Mouse (Mus musculus) heart, embryonic 12.5 days (tissue): ENCODE measurements around the gene Morc1. TPM values are rescaled to one million over a fixed set of nuclear protein-coding genes. Genes with fewer than 3 reads are reported as not detected.

Experiments
- ATAC-seq: fragments of 200-750 bp; cut with Nextera tagmentation; 2 replicates; pipeline ENCODE4 v1.8.0; 2017; ENCODE audit warnings: moderate TSS enrichment, moderate library complexity; ENCODE audit not compliant: insufficient number of reproducible peaks, low FRiP score
- H3K27ac ChIP-seq: fragments of 300-500 bp; sonication (generic); 2 replicates; pipeline ENCODE4 v1.5.1; 2016; ENCODE audit warnings: mild to moderate bottlenecking, moderate library complexity; ENCODE audit not compliant: poor library complexity, severe bottlenecking
- H3K27me3 ChIP-seq: fragments of 300-500 bp; sonication (generic); replicated peaks from 2 replicates; pipeline ENCODE4 v1.6.1; 2016; ENCODE audit warnings: mild to moderate bottlenecking, moderate library complexity
- H3K36me3 ChIP-seq: fragments of 300-500 bp; sonication (generic); 2 replicates; pipeline ENCODE4 v1.6.1; 2016; ENCODE audit warnings: mild to moderate bottlenecking, moderate library complexity
- H3K4me1 ChIP-seq: fragments of 300-500 bp; sonication (generic); replicated peaks from 2 replicates; pipeline ENCODE4 v1.6.1; 2016; ENCODE audit warnings: mild to moderate bottlenecking
- H3K4me2 ChIP-seq: fragments of 300-500 bp; sonication (generic); 2 replicates; pipeline ENCODE4 v1.6.1; 2016; ENCODE audit warnings: mild to moderate bottlenecking, moderate library complexity
- H3K4me3 ChIP-seq: fragments of 300-500 bp; sonication (generic); 2 replicates; pipeline ENCODE4 v1.5.1; 2016; ENCODE audit warnings: mild to moderate bottlenecking
- H3K9ac ChIP-seq: fragments of 300-500 bp; sonication (generic); 2 replicates; pipeline ENCODE4 v1.6.1; 2016; ENCODE audit warnings: mild to moderate bottlenecking, moderate library complexity
- H3K9me3 ChIP-seq: fragments of 300-500 bp; sonication (generic); replicated peaks from 2 replicates; pipeline ENCODE4 v1.6.1; 2016; ENCODE audit warnings: mild to moderate bottlenecking, moderate library complexity
- WGBS: fragments of 180-500 bp; shearing (Covaris S2); methylation state at CpG from one replicate; pipeline ENCODE4 v1.1.7; 2016; 5-methylcytosine and 5-hydroxymethylcytosine counted together
- polyA plus RNA-seq: library from polyadenylated mRNA; unstranded; fragments of >200 nt; fragmentation: Nextera tagmentation; extraction: Ambion mirVana; gene quantifications from 2 replicates; pipeline ENCODE4 v1.2.1, GENCODE M21; 2016

The Morc1 gene
- polyA plus RNA-seq, 1 experiment from 2014 or later, result not detected

DNA sequence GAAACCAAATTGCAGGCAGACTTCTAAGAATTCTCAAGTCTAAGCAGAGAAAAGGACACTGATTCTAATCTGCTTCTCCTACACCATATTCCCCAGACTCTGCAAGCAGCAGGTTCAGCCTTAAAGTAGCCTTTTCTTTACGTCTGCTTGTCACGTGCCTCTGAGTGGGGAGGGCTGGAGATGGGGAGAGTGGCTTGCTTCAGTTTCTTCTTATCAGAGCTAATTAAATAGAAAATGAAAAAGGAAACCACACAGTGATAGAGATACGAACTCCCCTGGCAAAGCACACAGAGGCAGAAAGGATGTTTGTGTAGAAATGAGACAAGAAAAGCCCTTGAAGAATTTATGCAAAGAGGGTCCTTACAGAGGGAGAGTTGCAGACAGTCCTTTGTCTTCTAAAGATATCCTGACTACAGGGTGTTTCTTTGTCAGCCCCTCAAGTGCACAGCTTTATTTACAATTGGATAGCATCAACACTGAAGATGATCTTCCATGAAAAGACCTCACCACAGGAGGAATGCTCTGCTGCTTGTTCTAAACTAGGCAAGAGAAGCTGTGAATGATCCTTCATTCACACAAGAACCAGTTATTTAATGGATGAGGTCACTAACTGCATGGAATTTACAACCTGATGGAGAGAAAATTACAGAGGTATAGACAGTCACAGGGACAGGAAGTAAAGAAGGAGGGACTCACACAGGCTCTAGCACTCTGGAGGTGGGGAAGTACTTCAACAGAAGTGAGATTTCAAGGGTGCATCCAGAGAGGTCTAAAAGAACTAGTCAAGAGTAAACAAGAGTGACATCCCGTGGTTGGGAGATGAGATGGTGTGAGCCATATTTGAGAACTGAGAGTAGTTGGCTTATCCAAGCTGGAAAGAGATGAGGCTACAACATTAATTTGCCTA lies 44.1 kb downstream of the Morc1 start:
- H3K27ac ChIP-seq, result no peak overlapping the region
- no peak overlapping the region for H3K4me2 ChIP-seq
- no peaks in the 10 kb centered on the region for H3K9me3 ChIP-seq
- H3K27me3 ChIP-seq, result no peaks in the 10 kb centered on the region
- H3K4me3 ChIP-seq, result no peak overlapping the region
- ATAC-seq, result 0 out of 2 replicates have a peak, but pooled peaks have one; percentile 6
- H3K4me1 ChIP-seq, result 0 out of 2 replicates have a peak, but pooled peaks cover 3% of the 10 kb centered on the region
- 19% methylated on average over 4 of the region's 4 CpGs for WGBS
- no peaks in the 10 kb centered on the region for H3K36me3 ChIP-seq
- no peak overlapping the region for H3K9ac ChIP-seq

- H3K4me1 ChIP-seq, result 0 out of 2 replicates have a peak, but pooled peaks cover 3% of the 10 kb centered on the region
- no peak overlapping the region; the same call in 1 of the 2 replicates for H3K4me2 ChIP-seq
- ATAC-seq, result no peak
- 64% methylated on average over 8 of the region's 8 CpGs for WGBS
- H3K9me3 ChIP-seq, result 0 out of 2 replicates have a peak, but pooled peaks cover 8% of the 10 kb centered on the region
- H3K9ac ChIP-seq, result no peak overlapping the region
- no peaks in the 10 kb centered on the region for H3K27me3 ChIP-seq
- no peaks in the 10 kb centered on the region for H3K36me3 ChIP-seq
- no peak overlapping the region for H3K4me3 ChIP-seq
- no peak overlapping the region for H3K27ac ChIP-seq
Observed at GRCm38 (mm10) chr16:48479266-48479848, 48.3 kb downstream of the Morc1 start.

DNA sequence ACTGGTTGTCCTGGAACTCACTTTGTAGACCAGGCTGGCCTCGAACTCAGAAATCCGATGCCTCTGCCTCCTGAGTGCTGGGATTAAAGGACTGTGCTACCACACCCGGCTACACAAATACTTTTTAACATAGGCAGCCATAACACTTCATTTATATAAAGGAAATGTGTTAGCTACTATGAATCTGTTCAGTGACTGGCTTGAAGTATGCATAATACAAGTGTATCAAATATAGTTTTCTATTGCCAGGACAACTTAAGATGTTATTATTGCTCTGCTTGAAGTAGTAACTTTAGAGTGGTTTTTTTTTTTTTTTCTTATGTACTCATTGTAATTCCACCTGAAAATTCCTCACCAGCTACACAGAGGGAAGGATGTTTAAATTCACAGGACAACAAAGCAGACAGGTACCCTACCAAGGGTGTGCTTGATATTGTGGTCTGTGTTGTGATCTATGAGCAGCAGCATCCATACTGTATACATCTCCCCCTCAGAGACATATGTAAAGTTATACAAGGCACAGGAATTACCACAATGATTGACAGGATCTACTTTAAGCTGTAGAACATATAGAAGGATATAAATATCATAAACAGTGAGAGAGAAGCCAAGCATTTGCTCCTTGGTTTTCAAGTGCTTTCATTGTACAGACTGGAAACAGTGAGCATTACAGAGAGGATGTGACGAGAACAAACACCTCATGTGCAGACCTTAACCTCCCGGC lies 85.9 kb downstream of the Morc1 start:
- H3K4me1 ChIP-seq, result no peaks in the 10 kb centered on the region
- no peaks in the 10 kb centered on the region for H3K36me3 ChIP-seq
- ATAC-seq, result no peak
- H3K4me2 ChIP-seq, result no peak overlapping the region
- H3K27me3 ChIP-seq, result no peaks in the 10 kb centered on the region
- no peak overlapping the region for H3K27ac ChIP-seq
- H3K9ac ChIP-seq, result no peak overlapping the region
- no peak overlapping the region for H3K4me3 ChIP-seq
- 0 out of 2 replicates have a peak, but pooled peaks cover 5% of the 10 kb centered on the region for H3K9me3 ChIP-seq
- WGBS, result 77% methylated on average over 5 of the region's 5 CpGs

- H3K27ac ChIP-seq, result no peak overlapping the region
- no peak overlapping the region for H3K9ac ChIP-seq
- no peak overlapping the region for H3K4me3 ChIP-seq
- no peaks in the 10 kb centered on the region for H3K4me1 ChIP-seq
- ATAC-seq, result no peak
- H3K9me3 ChIP-seq, result 0 out of 2 replicates have a peak, but pooled peaks cover 5% of the 10 kb centered on the region
- H3K27me3 ChIP-seq, result no peaks in the 10 kb centered on the region
- no peak overlapping the region for H3K4me2 ChIP-seq
- no peaks in the 10 kb centered on the region for H3K36me3 ChIP-seq
Observed at GRCm38 (mm10) chr16:48519569-48519968, 88.5 kb downstream of the Morc1 start.

GRCm38 (mm10) chr16:48537108-48537507 lies 106.1 kb downstream of the Morc1 start:
- Histone ChIP-seq H3K9ac (no peak overlapping the region), H3K9me3 (no peaks in the 10 kb centered on the region; the same call in 1 of the 2 replicates), H3K4me1 (no peaks in the 10 kb centered on the region), H3K27ac (no peak overlapping the region), H3K36me3 (no peaks in the 10 kb centered on the region), H3K4me2 (no peak overlapping the region), H3K4me3 (no peak overlapping the region), H3K27me3 (no peaks in the 10 kb centered on the region)
- WGBS, result 66% methylated on average over 5 of the region's 5 CpGs
- ATAC-seq, result no peak

DNA sequence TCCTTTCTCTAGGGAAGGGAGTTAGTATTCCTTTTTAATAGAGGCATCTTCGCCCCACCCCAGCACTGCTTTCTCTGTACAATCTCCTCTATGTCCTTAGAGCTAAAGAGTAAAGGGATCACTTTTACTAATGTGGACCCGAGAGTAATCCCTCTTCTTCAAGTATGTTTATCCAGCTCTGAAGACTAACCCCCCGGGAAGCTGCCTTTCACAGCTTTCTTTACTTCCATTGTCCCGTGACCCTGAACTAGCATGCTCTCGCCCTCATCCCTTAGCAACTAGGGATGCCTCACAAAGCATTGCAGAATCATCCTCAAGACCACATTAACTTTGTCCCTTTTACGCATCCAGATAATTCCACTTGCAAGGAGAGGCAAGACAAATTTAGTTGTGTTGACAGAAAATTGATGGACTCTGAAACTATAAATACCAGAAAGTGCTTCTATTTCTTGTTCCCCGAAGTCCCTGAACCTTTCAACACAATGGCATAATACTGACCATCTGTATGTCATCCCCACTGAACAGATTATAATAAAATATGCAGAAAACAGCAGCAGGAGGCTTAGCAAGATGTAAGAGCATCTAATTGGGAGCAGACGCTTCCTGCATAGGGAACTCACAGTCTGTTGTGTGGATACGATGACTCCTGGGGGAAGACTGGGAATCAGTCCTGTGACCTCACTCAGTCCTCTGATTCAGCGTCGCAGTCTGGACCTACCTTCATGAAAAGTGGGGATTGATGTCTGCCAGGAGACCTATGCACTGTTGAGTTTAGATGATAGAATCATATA lies 131.4 kb downstream of the Morc1 start:
- 54% methylated on average over 11 of the region's 11 CpGs for WGBS
- H3K27ac ChIP-seq, result no peak overlapping the region

GRCm38 (mm10) chr16:48570354-48570753 lies 139.3 kb downstream of the Morc1 start:
- Histone ChIP-seq H3K4me1 (no peaks in the 10 kb centered on the region), H3K4me3 (no peak overlapping the region), H3K4me2 (no peak overlapping the region), H3K27ac (no peak overlapping the region), H3K36me3 (no peaks in the 10 kb centered on the region), H3K9ac (no peak overlapping the region), H3K9me3 (no peaks in the 10 kb centered on the region), H3K27me3 (no peaks in the 10 kb centered on the region)
- WGBS, result 14% methylated on average over 9 of the region's 9 CpGs
- ATAC-seq, result no peak

More for the DNA sequence above, 131.4 kb downstream of the Morc1 start:
- H3K36me3 ChIP-seq, result no peaks in the 10 kb centered on the region
- H3K4me2 ChIP-seq, result no peak overlapping the region
- H3K9me3 ChIP-seq, result no peaks in the 10 kb centered on the region
- no peaks in the 10 kb centered on the region for H3K27me3 ChIP-seq
- H3K4me1 ChIP-seq, result no peaks in the 10 kb centered on the region
- H3K9ac ChIP-seq, result no peak overlapping the region
- no peak for ATAC-seq
- H3K4me3 ChIP-seq, result no peak overlapping the region

GRCm38 (mm10) chr16:48574072-48574471 lies 143.0 kb downstream of the Morc1 start:
- H3K9me3 ChIP-seq, result no peaks in the 10 kb centered on the region
- 67% methylated on average over 5 of the region's 5 CpGs for WGBS
- no peak overlapping the region for H3K9ac ChIP-seq

DNA sequence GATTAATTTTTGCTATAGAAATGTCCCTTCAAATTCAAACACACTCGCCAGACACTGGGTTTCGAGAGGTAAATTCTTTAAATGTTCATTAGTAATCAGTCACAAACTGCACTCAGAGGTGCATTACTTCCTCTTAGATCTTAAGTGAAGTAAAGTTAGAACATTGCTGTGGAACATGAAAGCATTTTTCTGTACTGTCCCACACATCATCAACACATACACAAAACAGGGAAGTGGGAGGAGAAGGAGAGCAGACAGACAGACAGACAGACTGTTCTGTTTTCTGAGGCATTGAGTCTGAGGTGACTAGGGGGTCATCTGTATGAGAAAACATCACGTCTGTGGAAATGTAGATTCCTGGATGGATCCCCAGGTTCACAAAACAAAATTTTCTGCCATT lies 143.5 kb downstream of the Morc1 start:
- no peaks in the 10 kb centered on the region for H3K9me3 ChIP-seq
- no peak overlapping the region for H3K27ac ChIP-seq
- 68% methylated on average over 3 of the region's 3 CpGs for WGBS
- no peak for ATAC-seq
- no peaks in the 10 kb centered on the region for H3K36me3 ChIP-seq
- no peaks in the 10 kb centered on the region for H3K27me3 ChIP-seq
- H3K4me1 ChIP-seq, result no peaks in the 10 kb centered on the region
- no peak overlapping the region for H3K4me3 ChIP-seq
- H3K9ac ChIP-seq, result no peak overlapping the region
- no peak overlapping the region for H3K4me2 ChIP-seq

More at GRCm38 (mm10) chr16:48574072-48574471, 143.0 kb downstream of the Morc1 start:
- H3K36me3 ChIP-seq, result no peaks in the 10 kb centered on the region
- no peaks in the 10 kb centered on the region for H3K4me1 ChIP-seq
- no peak overlapping the region for H3K4me2 ChIP-seq
- no peak overlapping the region for H3K4me3 ChIP-seq
- H3K27me3 ChIP-seq, result no peaks in the 10 kb centered on the region
- H3K27ac ChIP-seq, result no peak overlapping the region
- no peak for ATAC-seq

GRCm38 (mm10) chr16:48585369-48585768 lies 154.3 kb downstream of the Morc1 start:
- H3K27ac ChIP-seq, result no peak overlapping the region
- peaks cover 3% of the 10 kb centered on the region; the same call in 1 of the 2 replicates for H3K9me3 ChIP-seq
- WGBS, result 60% methylated on average over 6 of the region's 6 CpGs
- H3K9ac ChIP-seq, result no peak overlapping the region
- no peak overlapping the region for H3K4me2 ChIP-seq
- H3K4me3 ChIP-seq, result no peak overlapping the region
- no peaks in the 10 kb centered on the region for H3K4me1 ChIP-seq
- H3K36me3 ChIP-seq, result no peaks in the 10 kb centered on the region
- H3K27me3 ChIP-seq, result no peaks in the 10 kb centered on the region
- ATAC-seq, result no peak
